Mouse (Mus musculus) embryonic facial prominence, embryonic 11.5 days (tissue): ENCODE measurements at regions not wholly inside any gene's neighbourhood (a gene's known extent, or its start where the extent isn't known, plus 50 kb on each side); places are given as distances from the start of the nearest gene placed in this dataset.

Experiments
- ATAC-seq: fragments of 200-750 bp; cut with Nextera tagmentation; replicated peaks from 2 replicates; pipeline ENCODE4 v1.8.0; 2017; ENCODE audit warnings: low read depth; ENCODE audit not compliant: insufficient number of reproducible peaks, low FRiP score, low TSS enrichment
- DNase-seq: peaks from one replicate; pipeline ENCODE4 v3.0.0-alpha.2; 2015; ENCODE audit warnings: low spot score
- H3K27ac ChIP-seq: fragments of 300-500 bp; sonication (generic); replicated peaks from 2 replicates; pipeline ENCODE4 v1.5.1; 2014; ENCODE audit warnings: mild to moderate bottlenecking, low read depth, low read length, control low read depth
- H3K27me3 ChIP-seq: fragments of 300-500 bp; sonication (generic); 2 replicates; pipeline ENCODE4 v1.6.1; 2014; ENCODE audit warnings: mild to moderate bottlenecking, low read length, moderate library complexity, mixed read lengths; ENCODE audit not compliant: control insufficient read depth, insufficient read depth
- H3K36me3 ChIP-seq: fragments of 300-500 bp; sonication (generic); replicated peaks from 2 replicates; pipeline ENCODE4 v1.6.1; 2014; ENCODE audit warnings: low read depth, mild to moderate bottlenecking, low read length, moderate library complexity, mixed read lengths; ENCODE audit not compliant: control insufficient read depth, insufficient read depth
- H3K4me1 ChIP-seq: fragments of 300-500 bp; sonication (generic); 2 replicates; pipeline ENCODE4 v1.6.1; 2014; ENCODE audit warnings: low read length, mixed read lengths; ENCODE audit not compliant: control insufficient read depth, insufficient read depth
- H3K4me2 ChIP-seq: fragments of 300-500 bp; sonication (generic); 2 replicates; pipeline ENCODE4 v1.6.1; 2014; ENCODE audit warnings: low read depth, mild to moderate bottlenecking, control low read depth, low read length, moderate library complexity
- H3K4me3 ChIP-seq: fragments of 300-500 bp; sonication (generic); 2 replicates; pipeline ENCODE4 v1.5.1; 2014; ENCODE audit warnings: low read depth, low read length, control low read depth
- H3K9ac ChIP-seq: fragments of 300-500 bp; sonication (generic); replicated peaks from 2 replicates; pipeline ENCODE4 v1.6.1; 2014; ENCODE audit warnings: mild to moderate bottlenecking, control low read depth, low read length
- H3K9me3 ChIP-seq: fragments of 300-500 bp; sonication (generic); replicated peaks from 2 replicates; pipeline ENCODE4 v1.6.1; 2016; ENCODE audit warnings: mild to moderate bottlenecking, low read length, inconsistent platforms, mixed read lengths; ENCODE audit not compliant: control insufficient read depth
- WGBS: fragments of 180-500 bp; shearing (Covaris S2); extraction: QIAGEN DNeasy Blood & Tissue Kit; methylation state at CpG from one replicate; pipeline ENCODE4 v1.1.7; 2014; 5-methylcytosine and 5-hydroxymethylcytosine counted together

DNA sequence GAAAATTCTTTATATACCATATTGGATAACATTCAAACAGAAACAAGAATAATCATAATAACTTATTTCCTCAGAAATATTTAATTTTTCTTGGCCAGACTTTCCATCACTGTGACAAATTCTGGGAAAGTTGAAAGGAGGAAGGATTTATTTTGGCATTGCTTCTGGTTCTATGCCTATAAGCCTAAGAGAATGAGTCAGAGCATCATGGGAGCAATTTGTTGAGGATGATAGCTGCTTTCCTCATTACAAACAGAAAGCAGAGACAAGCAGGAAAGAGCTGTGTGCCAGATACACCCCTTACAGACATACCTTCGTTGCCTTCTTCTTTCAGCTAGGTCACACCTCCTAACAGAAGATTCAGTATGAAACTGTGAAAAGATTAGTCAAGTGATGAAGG, 115.3 kb downstream of the Rgs21 start:
- no peak overlapping the region for H3K9ac ChIP-seq
- no peaks in the 10 kb centered on the region for H3K36me3 ChIP-seq
- H3K27me3 ChIP-seq, result no peaks in the 10 kb centered on the region
- H3K4me2 ChIP-seq, result no peak overlapping the region
- no peak overlapping the region for H3K4me3 ChIP-seq
- H3K4me1 ChIP-seq, result no peaks in the 10 kb centered on the region
- ATAC-seq (no peak), DNase-seq (no peak)
- WGBS, result 68% methylated on average over 1 of the region's 1 CpGs
- H3K27ac ChIP-seq, result no peak overlapping the region
- H3K9me3 ChIP-seq, result no peaks in the 10 kb centered on the region

GRCm38 (mm10) chr1:144451731-144452130, 115.7 kb downstream of the Rgs21 start:
- Histone ChIP-seq H3K9me3 (no peaks in the 10 kb centered on the region), H3K4me3 (no peak overlapping the region), H3K36me3 (no peaks in the 10 kb centered on the region), H3K9ac (no peak overlapping the region), H3K27ac (no peak overlapping the region), H3K4me2 (no peak overlapping the region), H3K27me3 (no peaks in the 10 kb centered on the region), H3K4me1 (no peaks in the 10 kb centered on the region)
- DNase-seq (no peak), ATAC-seq (no peak)
- WGBS, result 47% methylated on average over 1 of the region's 1 CpGs

- Histone ChIP-seq H3K4me1 (no peaks in the 10 kb centered on the region), H3K4me2 (no peak overlapping the region), H3K9me3 (no peaks in the 10 kb centered on the region), H3K27me3 (no peaks in the 10 kb centered on the region), H3K9ac (no peak overlapping the region), H3K27ac (no peak overlapping the region), H3K4me3 (no peak overlapping the region), H3K36me3 (no peaks in the 10 kb centered on the region)
- ATAC-seq (no peak), DNase-seq (no peak)
- 88% methylated on average over 2 of the region's 2 CpGs for WGBS
Measured at GRCm38 (mm10) chr1:144436617-144437016, 130.8 kb downstream of the Rgs21 start.

- ATAC-seq (no peak), DNase-seq (no peak)
- no peaks in the 10 kb centered on the region for H3K36me3 ChIP-seq
- no peaks in the 10 kb centered on the region for H3K9me3 ChIP-seq
- 84% methylated on average over 2 of the region's 2 CpGs for WGBS
- no peaks in the 10 kb centered on the region for H3K27me3 ChIP-seq
- no peak overlapping the region for H3K4me2 ChIP-seq
- H3K27ac ChIP-seq, result no peak overlapping the region
- H3K4me1 ChIP-seq, result no peaks in the 10 kb centered on the region
- H3K4me3 ChIP-seq, result no peak overlapping the region
- H3K9ac ChIP-seq, result no peak overlapping the region
Measured at GRCm38 (mm10) chr1:144432816-144433215, 134.7 kb downstream of the Rgs21 start.

DNA sequence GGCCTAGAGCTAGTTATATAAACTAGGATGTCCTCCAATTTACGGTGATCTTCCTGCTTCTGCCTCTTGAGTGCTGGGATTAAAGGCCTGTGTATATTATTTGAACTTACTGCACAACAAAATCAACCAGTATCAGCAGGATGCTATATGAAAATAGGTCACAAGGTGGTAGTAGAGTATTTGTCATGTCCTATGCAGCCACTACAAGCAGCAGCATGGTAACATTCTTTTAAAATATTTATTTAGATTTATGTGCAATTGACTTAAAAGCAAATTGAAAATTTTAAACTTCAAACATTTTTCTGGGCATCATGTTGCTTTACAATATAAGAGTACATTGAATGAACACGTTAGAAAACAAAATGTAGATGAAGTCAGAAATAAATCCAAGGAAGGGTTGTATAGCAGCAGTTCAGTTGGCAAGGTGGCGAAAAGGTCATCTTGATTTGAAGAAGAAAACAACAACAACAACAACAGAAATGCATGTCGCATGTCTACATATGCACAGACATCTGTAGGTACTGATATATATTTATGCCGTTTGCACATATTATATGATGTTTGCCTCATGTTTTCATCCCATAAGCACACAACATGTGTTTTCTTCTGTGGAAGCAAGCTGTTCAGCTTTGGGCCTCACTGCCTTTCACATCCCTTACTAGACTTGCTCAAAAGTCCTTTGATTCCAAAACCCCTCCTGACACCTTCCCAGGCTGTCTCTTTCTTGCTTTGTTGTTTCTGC, 135.8 kb downstream of the Rgs21 start:
- Histone ChIP-seq H3K4me2 (no peak overlapping the region), H3K27ac (no peak overlapping the region), H3K9me3 (no peaks in the 10 kb centered on the region), H3K36me3 (no peaks in the 10 kb centered on the region), H3K4me3 (no peak overlapping the region), H3K4me1 (no peaks in the 10 kb centered on the region), H3K27me3 (no peaks in the 10 kb centered on the region), H3K9ac (no peak overlapping the region)
- DNase-seq (peak; percentile 31), ATAC-seq (no peak)
- WGBS, result 87% methylated on average over 5 of the region's 5 CpGs

GRCm38 (mm10) chr1:144421374-144421773, 146.1 kb downstream of the Rgs21 start:
- Histone ChIP-seq H3K4me3 (no peak overlapping the region), H3K4me1 (no peaks in the 10 kb centered on the region), H3K27me3 (no peaks in the 10 kb centered on the region), H3K36me3 (no peaks in the 10 kb centered on the region), H3K9ac (no peak overlapping the region), H3K27ac (no peak overlapping the region), H3K9me3 (no peaks in the 10 kb centered on the region), H3K4me2 (no peak overlapping the region)
- no peak for DNase-seq
- ATAC-seq, result no peak
- 80% methylated on average over 2 of the region's 2 CpGs for WGBS

DNA sequence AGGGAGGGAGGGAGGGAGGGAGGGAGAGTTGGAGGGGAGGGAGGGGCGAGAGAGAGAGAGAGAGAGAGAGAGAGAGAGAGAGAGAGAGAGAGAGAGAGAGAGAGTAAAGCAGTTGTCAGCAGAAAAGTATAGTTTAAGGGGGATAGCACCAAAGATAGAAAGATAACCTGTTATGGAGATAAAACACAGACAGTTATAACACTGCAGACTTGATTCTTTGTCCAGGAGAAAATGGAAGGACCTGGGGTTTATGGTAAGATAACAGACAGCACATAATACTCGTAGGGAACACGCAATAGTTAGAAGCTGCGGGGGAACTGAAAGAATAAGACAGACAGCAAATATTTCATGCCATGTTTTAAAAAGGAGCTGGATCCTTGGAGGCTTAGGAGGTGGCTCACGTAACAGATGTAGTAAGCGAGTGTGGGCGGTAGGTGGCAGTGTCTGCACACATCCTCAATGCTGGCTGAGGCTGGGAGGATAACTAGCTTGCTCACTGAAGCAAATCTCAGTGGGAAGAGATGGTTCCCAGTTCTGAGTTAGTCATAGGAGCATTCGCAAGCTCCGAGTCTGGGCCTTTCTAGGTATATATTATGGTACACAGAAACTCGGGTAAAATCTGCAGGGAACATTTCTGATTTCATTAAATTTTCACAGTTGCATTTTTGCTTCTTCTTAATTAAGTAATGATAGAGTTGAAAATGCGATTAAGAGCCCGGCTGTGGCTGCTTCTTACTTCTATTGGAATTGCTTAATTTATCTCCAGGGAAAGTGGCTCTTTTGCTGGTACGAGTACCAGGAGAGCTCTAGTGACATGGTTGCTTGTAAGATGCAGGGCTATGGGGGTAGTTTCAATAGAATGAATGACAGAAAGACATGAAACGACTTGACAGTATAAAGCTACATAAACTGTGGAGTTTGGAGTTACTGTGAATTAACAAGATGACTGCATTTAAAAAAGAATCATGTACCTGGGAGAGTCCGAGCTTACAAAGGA, 157.6 kb upstream of the Rgs1 start:
- peak; percentile 76; the same call in 1 of the 2 replicates for ATAC-seq
- Histone ChIP-seq H3K4me1 (no peaks in the 10 kb centered on the region), H3K4me2 (no peak overlapping the region), H3K4me3 (no peak overlapping the region), H3K36me3 (no peaks in the 10 kb centered on the region), H3K9ac (no peak overlapping the region), H3K27me3 (no peaks in the 10 kb centered on the region), H3K27ac (no peak overlapping the region), H3K9me3 (no peaks in the 10 kb centered on the region)
- 35% methylated on average over 15 of the region's 15 CpGs for WGBS
- peak; percentile 87 for DNase-seq

- H3K4me3 ChIP-seq, result no peak overlapping the region
- H3K4me1 ChIP-seq, result no peaks in the 10 kb centered on the region
- no peaks in the 10 kb centered on the region for H3K36me3 ChIP-seq
- no peak for ATAC-seq
- H3K9ac ChIP-seq, result no peak overlapping the region
- no peaks in the 10 kb centered on the region for H3K27me3 ChIP-seq
- H3K27ac ChIP-seq, result no peak overlapping the region
- no peak overlapping the region for H3K4me2 ChIP-seq
- H3K9me3 ChIP-seq, result no peaks in the 10 kb centered on the region
- DNase-seq, result no peak
Measured at GRCm38 (mm10) chr1:144405724-144406123, 156.7 kb upstream of the Rgs1 start.
